Mouse (Mus musculus) kidney, postnatal 0 days (tissue): ENCODE measurements around the gene Kif1b. TPM values are rescaled to one million over a fixed set of nuclear protein-coding genes. Genes with fewer than 3 reads are reported as not detected.
"Not testable (repeated sequence)": the region's sequence is repeated elsewhere in the genome, so short reads cannot be mapped to it uniquely, and the experiment has no call there.

ENCODE experiments used
- ATAC-seq: fragments of 200-750 bp; cut with Nextera tagmentation; replicated peaks from 2 replicates; pipeline ENCODE4 v1.8.0; 2017; ENCODE audit warnings: low read depth, moderate number of reproducible peaks, moderate TSS enrichment, moderate library complexity; ENCODE audit not compliant: low FRiP score
- DNase-seq: peaks from one replicate; pipeline ENCODE4 v3.0.0-alpha.2; 2016; ENCODE audit warnings: low spot score
- H3K27ac ChIP-seq: fragments of 300-500 bp; sonication (generic); 2 replicates; pipeline ENCODE4 v1.5.1; 2014; ENCODE audit warnings: mild to moderate bottlenecking
- H3K27me3 ChIP-seq: fragments of 300-500 bp; sonication (generic); 2 replicates; pipeline ENCODE4 v1.6.1; 2014; ENCODE audit warnings: low read length, mixed read lengths; ENCODE audit not compliant: insufficient read depth
- H3K36me3 ChIP-seq: fragments of 300-500 bp; sonication (generic); 2 replicates; pipeline ENCODE4 v1.6.1; 2014; ENCODE audit warnings: low read length, mixed read lengths; ENCODE audit not compliant: insufficient read depth
- H3K4me1 ChIP-seq: fragments of 300-500 bp; sonication (generic); replicated peaks from 2 replicates; pipeline ENCODE4 v1.6.1; 2014; ENCODE audit warnings: antibody characterized with exemption, low read length, mixed read lengths; ENCODE audit not compliant: insufficient read depth
- H3K4me2 ChIP-seq: fragments of 300-500 bp; sonication (generic); 2 replicates; pipeline ENCODE4 v1.6.1; 2014; ENCODE audit warnings: mild to moderate bottlenecking, low read length, moderate library complexity, mixed read lengths
- H3K4me3 ChIP-seq: fragments of 300-500 bp; sonication (generic); replicated peaks from 2 replicates; pipeline ENCODE4 v1.5.1; 2014; ENCODE audit warnings: low read depth, low read length
- H3K9ac ChIP-seq: fragments of 300-500 bp; sonication (generic); 2 replicates; pipeline ENCODE4 v1.6.1; 2014; ENCODE audit warnings: low read depth, low read length
- H3K9me3 ChIP-seq: fragments of 300-500 bp; sonication (generic); replicated peaks from 2 replicates; pipeline ENCODE4 v1.6.1; 2016; ENCODE audit warnings: low read length, inconsistent platforms, mixed read lengths
- CTCF ChIP-seq: IDR thresholded peaks from 2 replicates; pipeline ENCODE4 v1.5.1; 2016; ENCODE audit warnings: antibody characterized with exemption, low read depth, mild to moderate bottlenecking, moderate library complexity
- WGBS: fragments of 180-500 bp; shearing (Covaris S2); extraction: QIAGEN DNeasy Blood & Tissue Kit; methylation state at CpG from one replicate; pipeline ENCODE4 v1.1.7; 2014; 5-methylcytosine and 5-hydroxymethylcytosine counted together
- polyA plus RNA-seq: library from polyadenylated mRNA; unstranded; fragments of >200 nt; fragmentation: Nextera tagmentation; extraction: Ambion mirVana; gene quantifications from 2 replicates; pipeline ENCODE4 v1.2.1, GENCODE M21; 2015

Gene Kif1b
- polyA plus RNA-seq, 1 experiment from 2014 or later: 19.9 TPM

DNA sequence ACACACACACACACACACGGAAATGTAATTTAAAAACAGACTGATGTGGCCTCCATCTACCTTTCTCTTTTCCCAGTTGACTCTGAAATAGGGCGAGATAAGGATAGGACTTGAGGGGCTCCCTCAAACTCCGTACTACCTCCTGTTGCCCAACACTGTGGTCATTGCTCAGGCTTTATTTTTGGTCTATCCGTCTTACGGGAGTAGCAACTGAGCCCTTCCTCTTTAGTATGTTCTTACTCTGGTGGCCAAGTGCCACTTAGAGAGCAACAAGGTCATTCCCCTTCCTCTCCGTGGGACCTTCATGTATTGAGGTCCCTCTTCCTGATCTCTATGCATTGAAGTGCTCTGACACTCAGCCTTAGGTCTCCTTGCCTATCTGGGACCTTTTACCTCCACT, 133.8 kb downstream of the Kif1b start:
- Histone ChIP-seq H3K9ac (no peak overlapping the region), H3K9me3 (no peaks in the 10 kb centered on the region), H3K27ac (no peak overlapping the region), H3K27me3 (no peaks in the 10 kb centered on the region), H3K4me2 (no peak overlapping the region), H3K4me3 (no peak overlapping the region), H3K36me3 (no peaks in the 10 kb centered on the region), H3K4me1 (no peaks in the 10 kb centered on the region)
- ATAC-seq (no peak), DNase-seq (no peak)
- WGBS: 90% methylated on average over 6 of the region's 6 CpGs
- no peak for TF ChIP-seq CTCF

DNA sequence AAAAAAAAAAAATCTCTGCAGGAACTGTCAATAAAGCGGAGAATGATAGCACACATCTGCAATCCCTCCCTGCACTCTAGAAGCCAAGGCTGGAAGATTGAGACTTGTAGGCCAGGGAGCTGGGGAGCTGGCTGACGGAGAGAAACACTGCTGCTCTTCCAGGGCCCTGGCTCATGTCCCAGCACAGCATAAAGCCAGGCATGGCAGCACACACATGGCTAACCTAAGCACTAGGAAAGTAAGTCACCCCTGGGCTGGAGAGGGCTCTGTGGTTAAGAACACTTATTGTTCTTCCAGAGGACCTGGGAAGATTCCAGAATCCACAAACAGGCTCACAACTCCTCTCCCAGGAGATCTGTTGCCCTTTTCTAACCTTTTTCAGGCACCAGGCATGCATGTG, 134.8 kb downstream of the Kif1b start:
- no peak overlapping the region for H3K4me3 ChIP-seq
- H3K9me3 ChIP-seq: no peaks in the 10 kb centered on the region
- H3K9ac ChIP-seq: no peak overlapping the region
- no peaks in the 10 kb centered on the region for H3K27me3 ChIP-seq
- no peak overlapping the region for H3K27ac ChIP-seq
- 48% methylated on average over 2 of the region's 2 CpGs for WGBS
- DNase-seq (no peak), ATAC-seq (no peak)
- TF ChIP-seq CTCF: no peak
- no peaks in the 10 kb centered on the region for H3K36me3 ChIP-seq
- H3K4me2 ChIP-seq: no peak overlapping the region
- no peaks in the 10 kb centered on the region for H3K4me1 ChIP-seq

DNA sequence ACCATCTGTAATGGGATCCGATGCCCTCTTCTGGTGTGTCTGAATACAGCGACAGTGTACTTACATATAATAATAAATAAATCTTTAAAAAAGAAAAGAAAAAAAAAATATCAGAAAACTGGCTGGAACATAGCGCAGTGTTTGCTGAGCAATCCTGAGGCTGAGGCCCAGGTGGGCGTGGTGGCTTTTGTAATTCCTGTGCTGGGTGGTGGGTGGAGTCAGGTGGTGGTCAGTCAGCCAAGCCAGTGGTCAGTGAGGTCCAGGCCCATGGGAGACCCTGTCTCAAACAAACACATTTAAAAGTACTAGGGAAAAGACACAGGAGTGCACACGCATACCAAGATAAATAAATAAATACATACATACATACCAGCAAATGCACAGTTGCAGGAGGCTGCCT, 135.4 kb downstream of the Kif1b start:
- no peaks in the 10 kb centered on the region for H3K4me1 ChIP-seq
- no peak for DNase-seq
- no peak overlapping the region for H3K4me3 ChIP-seq
- H3K9ac ChIP-seq: no peak overlapping the region
- WGBS: 85% methylated on average over 5 of the region's 5 CpGs
- TF ChIP-seq CTCF: 0 out of 2 replicates have a peak, but pooled peaks have one; percentile 11
- H3K36me3 ChIP-seq: no peaks in the 10 kb centered on the region
- no peak overlapping the region for H3K27ac ChIP-seq
- H3K9me3 ChIP-seq: no peaks in the 10 kb centered on the region
- no peak overlapping the region for H3K4me2 ChIP-seq
- no peak for ATAC-seq
- H3K27me3 ChIP-seq: no peaks in the 10 kb centered on the region

DNA sequence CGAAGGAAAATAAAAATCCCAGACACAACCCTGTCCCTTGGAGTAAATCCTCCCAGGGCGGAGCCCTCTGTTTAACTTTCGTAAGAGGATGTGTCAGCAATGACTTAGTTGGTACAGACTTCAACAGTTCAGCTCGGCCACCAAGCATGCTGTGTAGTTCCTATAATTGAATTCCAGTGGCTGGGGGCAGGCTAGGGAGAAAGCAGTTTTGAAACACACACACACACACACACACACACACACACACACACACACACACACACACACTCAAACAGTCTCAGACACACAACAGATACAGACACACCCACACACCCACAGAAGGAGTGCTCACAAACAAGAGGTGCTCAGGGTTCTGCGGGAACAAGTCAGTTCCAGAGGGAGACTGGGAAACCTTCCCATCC, 135.9 kb downstream of the Kif1b start:
- no peak for DNase-seq
- H3K4me1 ChIP-seq: no peaks in the 10 kb centered on the region
- no peaks in the 10 kb centered on the region for H3K36me3 ChIP-seq
- no peaks in the 10 kb centered on the region for H3K27me3 ChIP-seq
- TF ChIP-seq CTCF: no peak
- no peak overlapping the region for H3K4me3 ChIP-seq
- 53% methylated on average over 5 of the region's 5 CpGs for WGBS
- H3K9ac ChIP-seq: no peak overlapping the region
- no peak overlapping the region for H3K27ac ChIP-seq
- ATAC-seq: no peak
- H3K9me3 ChIP-seq: no peaks in the 10 kb centered on the region
- no peak overlapping the region for H3K4me2 ChIP-seq

DNA sequence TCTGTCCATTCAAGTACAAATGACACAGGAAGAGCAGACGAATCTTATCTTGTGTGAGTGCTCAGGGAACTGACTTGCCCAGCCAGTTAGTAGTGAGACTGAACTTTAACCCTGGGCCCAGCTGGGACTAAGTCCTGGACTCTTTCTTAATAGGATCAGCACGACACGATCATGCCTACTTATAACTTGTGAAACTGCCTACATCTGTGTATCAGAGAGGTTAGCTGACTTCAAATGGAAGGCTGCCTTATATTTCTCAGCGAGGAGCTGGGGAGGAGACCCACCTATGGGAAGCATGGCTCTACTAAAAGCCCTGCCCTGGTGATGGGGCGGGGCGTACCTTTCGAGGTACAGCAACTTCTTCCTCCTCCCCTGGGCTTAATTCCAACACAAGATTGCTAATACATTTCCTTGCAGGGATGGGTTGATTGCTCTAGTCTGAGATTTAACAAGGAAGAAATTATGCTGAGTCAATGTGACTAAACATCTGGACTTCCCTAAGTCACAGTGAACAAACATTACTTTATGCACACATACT, 137.0 kb downstream of the Kif1b start:
- WGBS: 56% methylated on average over 7 of the region's 7 CpGs
- TF ChIP-seq CTCF: no peak
- peak; percentile 43 for DNase-seq
- H3K27ac ChIP-seq: peak overlapping the region; percentile 38; the same call in 1 of the 2 replicates
- no peak overlapping the region for H3K9ac ChIP-seq
- no peak overlapping the region for H3K4me2 ChIP-seq
- no peaks in the 10 kb centered on the region for H3K36me3 ChIP-seq
- ATAC-seq: no peak
- H3K27me3 ChIP-seq: no peaks in the 10 kb centered on the region
- no peak overlapping the region for H3K4me3 ChIP-seq
- H3K9me3 ChIP-seq: no peaks in the 10 kb centered on the region
- H3K4me1 ChIP-seq: peaks cover 4% of the 10 kb centered on the region; the same call in 1 of the 2 replicates

DNA sequence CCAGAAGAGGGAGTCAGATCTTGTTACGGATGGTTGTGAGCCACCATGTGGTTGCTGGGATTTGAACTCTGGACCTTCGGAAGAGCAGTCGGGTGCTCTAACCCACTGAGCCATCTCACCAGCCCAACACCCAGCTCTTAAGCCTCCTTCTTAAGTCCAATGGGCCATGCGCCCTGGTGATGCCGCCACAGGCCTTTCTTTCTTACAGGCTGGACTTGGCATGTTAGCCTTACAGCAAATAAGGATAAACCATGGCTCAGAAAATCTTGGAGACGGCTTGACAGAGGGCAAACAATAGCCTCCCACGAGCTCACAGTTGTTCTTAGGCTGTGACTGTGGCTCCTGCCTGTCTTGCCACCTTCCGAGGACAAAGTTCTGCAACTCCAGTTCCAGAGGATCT, 137.6 kb downstream of the Kif1b start:
- not testable (repeated sequence) for H3K4me3 ChIP-seq, H3K9ac ChIP-seq, H3K9me3 ChIP-seq, DNase-seq, H3K36me3 ChIP-seq, ATAC-seq, H3K4me1 ChIP-seq, H3K27me3 ChIP-seq, H3K4me2 ChIP-seq
- H3K27ac ChIP-seq: peak overlapping the region; percentile 38; the same call in 1 of the 2 replicates
- 85% methylated on average over 6 of the region's 8 CpGs for WGBS

DNA sequence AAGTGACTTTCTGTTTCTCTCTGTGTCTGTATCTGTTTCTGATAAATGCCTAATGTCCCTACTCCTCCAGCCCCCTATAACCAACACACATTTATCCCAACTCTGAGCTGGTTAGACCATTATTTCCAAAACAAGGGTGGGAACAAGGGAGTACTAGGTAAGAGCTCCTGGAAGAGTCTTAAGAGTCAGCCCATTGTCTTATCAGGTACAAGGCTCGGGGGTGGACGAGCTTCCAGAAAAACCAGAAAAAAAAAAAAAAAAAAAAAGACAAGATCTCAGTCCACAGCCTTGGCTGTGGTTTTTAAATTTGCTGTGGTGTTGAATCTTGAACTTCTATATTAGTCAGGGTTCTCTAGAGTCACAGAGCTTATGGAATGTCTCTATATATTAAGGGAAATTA, 139.5 kb downstream of the Kif1b start:
- Histone ChIP-seq H3K36me3 (0 out of 2 replicates have a peak, but pooled peaks cover 10% of the 10 kb centered on the region), H3K9ac (no peak overlapping the region), H3K4me2 (no peak overlapping the region), H3K4me1 (peaks cover 6% of the 10 kb centered on the region; the same call in 1 of the 2 replicates), H3K9me3 (no peaks in the 10 kb centered on the region), H3K27me3 (no peaks in the 10 kb centered on the region), H3K27ac (no peak overlapping the region), H3K4me3 (no peak overlapping the region)
- TF ChIP-seq CTCF: no peak
- 68% methylated on average over 2 of the region's 2 CpGs for WGBS
- DNase-seq (no peak), ATAC-seq (no peak)
